Mouse (Mus musculus): ENCODE data around the gene Creb5.

GRCm38 (mm10) chr6:53271636-53272035, 15.4 kb upstream of the Creb5 start:
- TF ChIP-seq ZNF384 (IDR thresholded peaks at IDR 0.05; ENCODE audit: low read depth, low read length) (no peak), HCFC1 (IDR thresholded peaks at IDR 0.05; ENCODE audit: borderline replicate concordance, insufficient read depth, low read length) (no peak), CHD2 (IDR thresholded peaks at IDR 0.05; ENCODE audit: low read depth, low read length) (no peak)
